Mouse (Mus musculus): ENCODE results near the gene Dag1.

DNA sequence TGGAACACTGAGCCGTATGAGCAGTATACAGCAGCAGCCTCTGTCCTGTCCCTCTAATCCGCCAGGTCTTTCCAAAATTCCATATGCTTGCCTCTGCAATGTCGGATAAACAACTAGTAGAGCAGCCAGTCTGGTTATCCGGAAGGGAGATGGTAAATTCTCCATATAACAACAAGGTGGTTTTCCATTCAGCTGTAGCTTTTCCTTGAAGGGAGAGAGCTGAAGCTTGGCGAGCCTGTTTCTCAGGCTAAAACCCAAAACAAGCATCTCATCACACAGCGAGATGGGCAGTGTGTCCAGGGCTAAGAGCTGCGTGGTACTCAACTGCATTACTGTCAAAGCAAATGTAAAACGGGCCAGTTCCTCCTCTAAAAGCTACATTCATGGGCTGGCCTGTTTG is 75.2 kb downstream of the Dag1 start:
- TF ChIP-seq CHD2 (IDR thresholded peaks at IDR 0.05; ENCODE audit: low read depth, low read length): no peak
- no peak for TF ChIP-seq HCFC1 (IDR thresholded peaks at IDR 0.05; ENCODE audit: borderline replicate concordance, insufficient read depth, low read length)

All from ES-E14 (cell line).